ENCODE assay signal across 24 mouse cellular contexts in the genomic region with DNA sequence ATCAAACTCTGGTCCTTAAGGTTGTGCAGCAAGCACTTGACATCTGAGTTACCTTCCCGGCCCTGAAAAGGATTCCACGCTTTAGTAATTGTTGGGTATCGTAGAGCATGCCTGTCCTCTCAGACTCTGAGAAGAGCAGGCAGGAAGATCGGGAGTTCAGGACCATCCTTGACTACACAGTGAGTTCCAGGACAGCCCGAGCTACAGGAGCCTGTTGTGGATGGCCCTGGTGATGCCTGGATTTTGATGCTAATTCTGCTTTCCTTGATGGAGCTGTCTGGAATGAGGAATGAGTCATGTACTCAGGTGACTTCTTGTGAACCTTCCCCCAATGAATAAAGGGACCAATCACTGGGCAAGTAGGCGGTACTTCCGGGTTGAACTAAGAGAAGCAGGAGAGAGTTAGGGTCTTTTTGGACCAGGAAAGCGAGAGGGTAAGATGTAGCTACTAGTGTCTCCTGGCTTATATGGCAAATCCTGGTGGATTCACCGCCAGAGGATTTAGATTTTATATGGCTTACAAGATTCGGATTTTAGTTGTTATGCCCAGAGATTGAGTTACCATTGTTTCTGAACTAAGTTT.
"Had no signal": no experiment of that assay in that cellular context is flagged by ENCODE, and none has a peak within 500 bp of the region (broad histone marks: within the 10 kb centered on the region; RNA-seq: fewer than 3 reads in every experiment).

No protein-coding gene starts in this region.

- H3K4me1 ChIP-seq: kidney, embryonic 15.5 days; limb, embryonic 12.5 days; limb, embryonic 15.5 days; lung, embryonic 15.5 days; megakaryocyte, embryonic 14.5 days; midbrain, embryonic 10.5 days; midbrain, embryonic 13.5 days; neural tube, embryonic 13.5 days had no signal

- H3K36me3 ChIP-seq: kidney, embryonic 15.5 days; limb, embryonic 12.5 days; limb, embryonic 15.5 days; lung, embryonic 15.5 days; midbrain, embryonic 10.5 days; midbrain, embryonic 13.5 days; neural tube, embryonic 13.5 days had no signal

- H3K27me3 ChIP-seq: kidney, embryonic 15.5 days; limb, embryonic 12.5 days; limb, embryonic 15.5 days; lung, embryonic 15.5 days; midbrain, embryonic 13.5 days; neural tube, embryonic 13.5 days had no signal

- H3K4me2 ChIP-seq: kidney, embryonic 15.5 days; limb, embryonic 12.5 days; limb, embryonic 15.5 days; liver, embryonic 11.5 days; lung, embryonic 15.5 days; midbrain, embryonic 13.5 days; neural tube, embryonic 13.5 days had no signal

- H3K27ac ChIP-seq: kidney, embryonic 15.5 days; limb, embryonic 12.5 days; limb, embryonic 15.5 days; liver, embryonic 14.5 days; lung, embryonic 15.5 days; midbrain, embryonic 10.5 days; midbrain, embryonic 13.5 days; neural tube, embryonic 13.5 days had no signal

- H3K9me3 ChIP-seq: kidney, embryonic 15.5 days; limb, embryonic 12.5 days; limb, embryonic 15.5 days; lung, embryonic 15.5 days; megakaryocyte, embryonic 14.5 days; midbrain, embryonic 10.5 days; midbrain, embryonic 13.5 days had no signal

- DNase-seq: kidney, adult 8-10 months; kidney, postnatal 10 days; kidney, postnatal 36 days; layer of hippocampus, postnatal 36 days; left cerebral cortex, postnatal 4 days; lung, adult 18-20 months; lung, postnatal 10 days; lung, postnatal 36 days; retina, postnatal 1 day; right cerebral cortex, postnatal 25 days; thymus, adult 2 months; thymus, postnatal 14 days had no signal

- H3K4me3 ChIP-seq: kidney, embryonic 15.5 days; limb, embryonic 12.5 days; limb, embryonic 15.5 days; lung, embryonic 15.5 days; megakaryocyte, embryonic 14.5 days; midbrain, embryonic 10.5 days; midbrain, embryonic 13.5 days; myocyte; neural tube, embryonic 13.5 days had no signal

- H3K9ac ChIP-seq: kidney, embryonic 15.5 days; limb, embryonic 12.5 days; limb, embryonic 15.5 days; liver, embryonic 14.5 days; lung, embryonic 15.5 days; midbrain, embryonic 13.5 days; neural tube, embryonic 13.5 days had no signal

- ATAC-seq: midbrain, embryonic 13.5 days; midbrain, embryonic 16.5 days had no signal
